Mouse (Mus musculus) monocyte, adult 2 months (primary cell): ENCODE data around the gene Agap1.

ENCODE experiments used
- DNase-seq, 2 experiments: peaks; one replicate each; pipeline ENCODE4 v3.0.0; 2022; ENCODE audit warnings: low spot score in 2 of 2, low read depth in 1 of 2

The Agap1 gene

GRCm38 (mm10) chr1:89454196-89455123 is at the start of gene Agap1:
Gene Agap1, plus strand, starts transcription at chr1:89454806.
- peak; percentile 32 to 78 for DNase-seq

GRCm38 (mm10) chr1:89405991-89406390 is 48.6 kb upstream of the Agap1 start:
- DNase-seq, result no peak

GRCm38 (mm10) chr1:89407986-89408385 is 46.6 kb upstream of the Agap1 start:
- DNase-seq, result no peak

DNA sequence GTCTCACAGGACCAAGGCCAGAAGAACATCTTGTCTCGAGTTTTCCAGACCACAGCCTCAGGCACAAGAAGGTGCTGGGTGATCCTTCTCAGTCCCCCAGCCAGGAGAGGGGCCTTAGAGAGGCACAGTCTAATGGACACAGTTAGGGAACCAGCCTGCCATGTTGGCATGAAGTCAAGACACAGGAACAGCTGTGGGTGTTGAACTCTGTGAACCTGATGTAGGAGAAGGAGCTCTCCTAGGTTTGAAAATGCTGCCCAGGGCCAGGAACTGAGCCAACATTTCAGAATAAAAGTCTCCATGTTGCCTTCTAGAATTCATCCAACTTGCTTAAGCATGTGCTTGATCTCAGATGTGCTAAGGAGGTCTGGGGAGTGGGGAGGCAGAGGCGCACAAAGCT is 41.5 kb upstream of the Agap1 start:
- no peak for DNase-seq

DNA sequence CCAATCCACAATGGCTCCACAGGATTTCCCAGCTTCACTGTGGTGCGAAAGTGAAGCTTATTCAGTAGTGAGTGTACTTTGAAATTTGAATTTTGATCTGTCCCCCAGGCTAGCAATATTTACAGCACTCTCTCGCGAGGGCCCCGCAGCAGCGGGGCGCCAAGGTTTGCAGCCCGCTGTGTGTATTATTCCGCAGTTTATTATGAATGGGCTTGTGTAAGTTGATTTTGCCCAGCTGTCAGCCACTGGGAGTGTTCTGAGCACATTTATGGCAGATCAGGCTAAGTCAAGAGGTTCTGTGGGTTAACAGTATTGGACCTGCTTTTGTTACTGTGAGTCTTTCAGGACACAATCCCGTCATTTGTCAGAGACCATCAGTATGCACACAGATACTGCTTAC is 40.0 kb upstream of the Agap1 start:
- DNase-seq, result no peak

DNA sequence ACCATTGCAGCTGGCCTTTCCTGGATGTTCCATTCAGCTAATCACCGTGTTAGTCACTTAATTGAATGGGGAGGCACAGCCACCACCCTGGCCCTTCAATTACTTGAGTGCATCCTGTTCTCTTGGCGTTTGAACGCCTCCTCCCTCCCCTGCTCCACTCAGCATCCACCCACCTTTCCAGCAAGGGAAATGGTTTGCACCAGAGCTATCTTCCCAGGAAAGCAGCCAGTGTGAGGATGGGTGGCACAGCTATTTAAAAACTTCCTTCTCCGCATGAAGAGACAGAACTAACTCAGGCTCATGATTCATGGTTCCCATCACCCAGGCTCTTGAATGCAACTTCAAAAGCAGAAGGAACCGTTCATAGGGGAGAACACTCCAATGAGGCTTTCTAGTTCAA is 37.7 kb upstream of the Agap1 start:
- no peak for DNase-seq

GRCm38 (mm10) chr1:89420642-89421041 is 34.0 kb upstream of the Agap1 start:
- DNase-seq, result no peak

DNA sequence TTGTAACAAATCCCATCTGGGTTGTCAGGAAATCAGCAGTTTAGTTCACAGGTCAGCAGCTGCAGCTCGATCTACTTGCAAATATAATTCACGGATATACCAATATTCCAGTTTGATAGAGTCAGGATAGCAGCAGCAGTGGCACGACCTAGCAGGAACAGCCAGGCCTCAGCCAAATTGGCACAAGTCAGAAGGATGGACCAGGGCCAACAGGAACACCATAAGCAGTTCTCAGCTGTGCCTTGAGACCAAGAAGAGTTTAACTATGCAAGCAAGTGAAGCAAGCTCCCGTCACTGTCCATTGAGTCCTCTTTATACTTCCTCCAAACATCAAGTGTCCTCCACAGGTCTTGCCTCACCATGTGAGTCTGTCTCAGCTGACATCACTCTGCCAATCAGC is 33.2 kb upstream of the Agap1 start:
- DNase-seq, result no peak

GRCm38 (mm10) chr1:89424563-89424962 is 30.0 kb upstream of the Agap1 start:
- DNase-seq, result no peak

DNA sequence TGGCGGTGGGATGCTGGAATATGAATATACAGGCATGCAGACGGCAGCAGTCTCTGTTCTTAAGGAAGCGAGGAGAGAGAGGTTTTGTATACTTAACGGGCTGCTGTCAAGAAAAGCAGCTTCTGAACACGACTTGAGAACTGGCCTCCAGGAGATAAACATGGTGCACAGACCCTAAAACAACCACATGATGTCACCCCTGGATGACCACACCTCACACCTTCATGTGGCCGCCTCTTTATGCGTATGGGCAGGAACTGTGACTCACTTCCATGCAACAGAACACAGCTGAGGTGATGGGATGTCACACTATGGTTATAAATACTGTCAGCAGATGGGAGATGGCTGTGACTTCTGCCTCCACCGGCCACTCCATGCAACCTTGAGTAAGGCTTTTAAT is 28.5 kb upstream of the Agap1 start:
- no peak for DNase-seq

- no peak for DNase-seq
Observed at GRCm38 (mm10) chr1:89428671-89429070, 25.9 kb upstream of the Agap1 start.

- no peak for DNase-seq
Observed at GRCm38 (mm10) chr1:89429946-89430640, 24.5 kb upstream of the Agap1 start.

DNA sequence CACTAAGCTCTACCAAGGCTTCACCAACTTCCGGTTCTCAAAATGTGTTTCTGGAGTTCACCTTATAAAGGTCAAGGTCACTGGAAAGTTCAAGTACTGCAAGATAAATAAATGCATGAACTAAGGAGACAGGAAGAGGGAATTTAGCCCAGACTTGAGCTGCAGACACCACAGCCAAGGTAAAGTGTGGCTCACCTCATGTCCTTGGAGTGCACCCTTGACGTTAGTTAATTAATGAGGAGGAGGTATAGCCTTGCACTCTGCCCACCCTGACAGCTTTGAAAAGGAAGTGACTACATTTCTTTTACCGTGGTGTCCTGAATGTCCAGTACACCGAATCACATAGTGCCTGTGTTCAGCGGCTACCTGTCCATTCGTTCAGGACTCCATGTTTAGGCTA is 15.3 kb upstream of the Agap1 start:
- DNase-seq, result no peak

- no peak for DNase-seq
Observed at GRCm38 (mm10) chr1:89441236-89441897, 13.2 kb upstream of the Agap1 start.

DNA sequence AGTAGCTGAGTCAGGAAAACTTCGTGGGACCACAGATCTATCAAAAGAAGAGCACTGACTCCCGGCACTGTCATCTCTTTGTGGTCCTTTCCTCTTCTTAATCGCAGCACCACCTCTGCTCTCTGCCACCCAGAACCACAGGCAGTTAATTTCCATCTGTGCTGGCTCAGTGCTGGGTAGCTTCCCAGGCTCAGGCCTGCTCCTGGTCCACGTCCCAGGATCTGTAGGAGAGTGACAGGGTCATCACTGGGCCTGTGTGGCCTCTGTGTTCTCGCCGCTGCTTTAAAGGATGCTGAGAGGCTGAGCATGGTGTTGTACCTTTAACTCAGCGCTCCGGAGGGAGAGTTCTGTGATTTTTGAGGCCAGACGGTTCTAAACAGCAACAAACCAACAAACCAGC is 11.1 kb upstream of the Agap1 start:
- no peak for DNase-seq

DNA sequence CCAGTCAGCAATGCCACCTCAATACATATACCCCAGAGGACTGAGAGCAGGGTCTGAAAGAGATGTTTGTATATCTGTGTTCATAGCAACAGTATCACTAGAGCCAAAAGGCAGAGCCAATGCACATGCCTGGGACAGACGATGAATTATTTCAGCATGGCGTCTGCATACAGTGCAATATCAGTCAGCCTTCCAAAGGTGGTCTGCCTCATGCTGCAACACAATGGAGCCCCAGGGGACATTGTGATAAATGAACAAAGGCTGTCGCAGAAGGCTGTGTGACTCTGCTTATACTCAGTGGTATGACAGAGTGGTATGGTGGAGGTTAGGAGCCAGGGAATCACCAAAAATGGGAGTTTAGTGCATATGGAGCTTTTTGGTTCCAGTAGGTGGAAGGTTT is 10.6 kb upstream of the Agap1 start:
- no peak for DNase-seq

DNA sequence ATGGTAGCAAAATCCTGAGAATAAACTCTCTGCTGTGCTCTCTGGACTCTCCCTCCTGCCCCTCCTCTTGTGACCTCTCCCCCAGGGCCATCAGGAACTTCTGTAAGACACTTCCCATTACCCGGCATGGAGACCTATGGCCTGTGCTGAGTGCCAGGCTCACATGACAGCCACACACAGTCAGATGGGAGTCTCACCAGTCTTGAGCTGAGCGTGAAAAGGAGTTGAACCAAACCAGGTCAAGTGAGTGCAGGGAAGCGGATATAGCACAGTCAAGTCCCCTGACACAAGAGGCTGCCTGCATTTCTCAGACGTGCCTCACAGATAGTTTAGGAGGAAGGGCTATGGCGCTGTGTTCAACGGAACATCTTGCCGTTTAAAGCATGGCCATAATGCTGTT is 4.5 kb upstream of the Agap1 start:
- no peak for DNase-seq

- no peak for DNase-seq
Observed at GRCm38 (mm10) chr1:89452138-89452537, 2.5 kb upstream of the Agap1 start.

DNA sequence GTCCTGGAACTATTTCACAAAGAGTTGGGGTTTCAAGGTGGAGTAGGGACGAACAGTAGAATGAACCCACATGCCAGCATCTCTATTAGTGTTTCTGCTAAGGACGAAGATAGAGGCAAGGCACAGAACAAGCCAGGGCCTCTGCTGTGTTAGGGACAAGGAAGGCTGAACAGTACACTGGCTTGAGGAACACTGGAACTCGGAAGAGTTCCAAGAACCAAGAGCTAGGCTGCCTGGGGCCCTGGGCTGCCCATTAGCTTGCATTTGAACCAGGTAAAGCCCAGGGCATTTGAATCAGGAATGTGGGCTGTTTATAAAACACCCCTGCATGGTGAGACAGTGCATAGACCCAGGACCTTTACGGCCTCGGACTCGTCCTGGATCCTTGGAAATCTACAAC is 940 bp upstream of the Agap1 start:
- no peak for DNase-seq

DNA sequence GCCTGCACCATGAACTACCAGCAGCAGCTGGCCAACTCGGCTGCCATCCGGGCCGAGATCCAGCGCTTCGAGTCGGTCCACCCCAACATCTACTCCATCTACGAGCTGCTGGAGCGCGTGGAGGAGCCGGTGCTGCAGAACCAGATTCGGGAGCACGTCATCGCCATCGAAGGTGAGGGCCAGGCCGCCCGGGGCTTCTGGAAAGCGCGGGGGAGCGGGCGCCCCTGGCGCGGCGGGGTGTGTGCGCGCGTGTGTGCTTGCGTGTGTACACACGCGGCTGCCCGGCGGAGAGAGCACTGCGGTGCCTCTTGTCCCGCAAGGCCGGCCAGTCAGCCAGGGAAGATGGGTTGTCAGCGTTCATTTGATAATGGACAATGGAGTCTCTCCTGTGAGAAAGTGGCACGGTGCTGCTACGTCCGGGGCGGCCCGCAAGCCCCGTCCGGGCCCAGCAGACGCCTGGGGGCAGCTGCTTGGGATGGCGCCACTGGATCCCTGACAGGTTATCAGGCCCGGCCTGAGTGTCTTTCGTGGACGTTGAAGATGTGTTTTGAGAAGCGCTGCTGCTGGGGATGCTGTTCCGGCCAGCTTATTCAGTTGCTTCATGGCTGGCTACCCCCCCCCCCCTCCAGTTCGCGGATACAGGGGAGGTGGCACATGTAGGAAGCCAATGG is 950 bp downstream of the Agap1 start:
- no peak for DNase-seq

DNA sequence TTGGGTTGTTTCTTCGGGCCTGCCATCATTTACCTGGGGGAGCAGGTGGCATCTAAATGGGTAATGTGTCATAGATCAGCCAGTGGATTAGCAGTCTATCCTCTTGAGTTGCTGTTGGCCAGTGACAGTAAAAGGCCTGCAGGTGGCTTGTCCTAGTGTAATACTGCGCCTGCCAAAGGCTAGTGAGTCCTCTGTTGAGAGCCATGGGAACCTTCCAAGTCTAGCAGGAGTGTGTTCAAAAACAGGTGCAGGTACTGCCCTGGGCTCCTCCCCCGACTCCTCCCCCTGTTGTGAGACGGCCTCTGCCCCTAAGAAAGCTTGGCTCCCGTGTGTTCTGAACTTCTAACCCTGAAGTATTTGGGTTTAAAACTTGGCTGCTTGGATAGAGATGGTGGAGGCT is 1.9 kb downstream of the Agap1 start:
- no peak for DNase-seq
